Mouse (Mus musculus) heart, embryonic 15.5 days (tissue): Measurements from ENCODE around the gene Neu4. TPM values are rescaled to one million over a fixed set of nuclear protein-coding genes. Genes with fewer than 3 reads are reported as not detected.
"Not testable (repeated sequence)": the region's sequence is repeated elsewhere in the genome, so short reads cannot be mapped to it uniquely, and the experiment has no call there.

Experiments
- ATAC-seq: fragments of 200-750 bp; cut with Nextera tagmentation; replicated peaks from 2 replicates; pipeline ENCODE4 v1.8.0; 2017; ENCODE audit warnings: low read depth, moderate TSS enrichment; ENCODE audit not compliant: insufficient number of reproducible peaks, insufficient read depth, low FRiP score
- H3K27ac ChIP-seq: fragments of 300-500 bp; sonication (generic); 2 replicates; pipeline ENCODE4 v1.5.1; 2015; ENCODE audit warnings: mild to moderate bottlenecking, inconsistent platforms
- H3K27me3 ChIP-seq: fragments of 300-500 bp; sonication (generic); 2 replicates; pipeline ENCODE4 v1.6.1; 2015; ENCODE audit warnings: inconsistent platforms
- H3K36me3 ChIP-seq: fragments of 300-500 bp; sonication (generic); 2 replicates; pipeline ENCODE4 v1.6.1; 2015; ENCODE audit warnings: mild to moderate bottlenecking, inconsistent platforms
- H3K4me1 ChIP-seq: fragments of 300-500 bp; sonication (generic); replicated peaks from 2 replicates; pipeline ENCODE4 v1.6.1; 2015; ENCODE audit warnings: inconsistent platforms
- H3K4me2 ChIP-seq: fragments of 300-500 bp; sonication (generic); 2 replicates; pipeline ENCODE4 v1.6.1; 2015; ENCODE audit warnings: inconsistent platforms, mild to moderate bottlenecking, moderate library complexity
- H3K4me3 ChIP-seq: fragments of 300-500 bp; sonication (generic); 2 replicates; pipeline ENCODE4 v1.5.1; 2015; ENCODE audit warnings: mild to moderate bottlenecking, inconsistent platforms
- H3K9ac ChIP-seq: fragments of 300-500 bp; sonication (generic); 2 replicates; pipeline ENCODE4 v1.6.1; 2015; ENCODE audit warnings: mild to moderate bottlenecking, inconsistent platforms
- H3K9me3 ChIP-seq: fragments of 300-500 bp; sonication (generic); replicated peaks from 2 replicates; pipeline ENCODE4 v1.6.1; 2016; ENCODE audit warnings: inconsistent platforms
- WGBS: fragments of 180-500 bp; shearing (Covaris S2); methylation state at CpG from one replicate; pipeline ENCODE4 v1.1.7; 2015; ENCODE audit warnings: mixed read lengths; 5-methylcytosine and 5-hydroxymethylcytosine counted together
- polyA plus RNA-seq: library from polyadenylated mRNA; unstranded; fragments of >200 nt; fragmentation: Nextera tagmentation; extraction: Ambion mirVana; gene quantifications from 2 replicates; pipeline ENCODE4 v1.2.1, GENCODE M21; 2015

Neu4 gene
- not detected in 2 replicates for polyA plus RNA-seq

DNA sequence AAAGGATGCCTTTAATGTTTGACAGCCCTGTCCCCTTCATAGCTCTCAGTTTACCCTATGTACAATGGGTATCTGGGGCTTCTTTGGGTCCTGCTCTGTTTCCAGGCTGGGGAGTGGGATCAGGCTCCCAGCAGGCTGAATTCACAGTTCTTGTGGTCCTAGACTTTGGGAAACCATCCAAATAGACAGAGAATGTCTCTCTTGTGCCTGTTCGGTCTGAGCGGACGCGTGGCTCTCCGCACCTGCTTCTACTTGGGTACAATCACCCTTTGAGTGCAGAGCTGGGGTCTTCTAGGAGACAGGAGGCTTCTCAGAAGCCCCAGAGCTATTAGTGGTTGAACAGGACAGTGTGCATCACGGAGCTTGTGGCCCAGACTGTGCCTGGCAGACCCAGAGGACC lies at the start of gene Neu4:
TSS of gene Neu4 (plus strand) at position 301 of the 400 bp plus-strand sequence.
- 78% methylated on average over 6 of the region's 6 CpGs for WGBS

DNA sequence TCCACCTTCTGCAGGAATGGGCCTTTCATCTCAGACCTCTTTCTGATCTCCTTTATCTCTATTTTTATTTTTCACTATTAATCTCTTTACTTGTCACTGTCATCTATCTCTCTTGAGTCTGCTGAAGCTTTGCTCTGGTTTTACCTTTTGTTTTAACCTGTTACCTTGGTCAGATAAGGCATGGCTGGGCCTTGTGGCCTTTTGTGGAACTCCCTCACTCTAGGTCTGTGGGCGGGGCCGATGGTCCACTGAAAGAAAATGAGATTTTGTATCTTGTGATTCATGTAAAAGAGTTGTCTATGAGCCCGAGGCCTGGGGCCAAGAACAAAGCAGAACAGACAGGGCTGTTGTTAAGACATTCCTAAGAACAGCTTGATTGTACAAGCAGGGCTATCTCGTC lies 49.5 kb upstream of the Neu4 start:
- not testable (repeated sequence) for H3K4me2 ChIP-seq, H3K27me3 ChIP-seq, H3K9me3 ChIP-seq, ATAC-seq, H3K36me3 ChIP-seq, H3K9ac ChIP-seq, H3K27ac ChIP-seq, H3K4me3 ChIP-seq, H3K4me1 ChIP-seq
- no CpG with 5 or more reads among the region's 4 CpGs for WGBS

More for the DNA sequence above, at the start of gene Neu4:
- no peaks in the 10 kb centered on the region for H3K36me3 ChIP-seq
- no peak within 1 kb of the TSS for H3K4me2 ChIP-seq
- H3K4me1 ChIP-seq: no peaks in the 10 kb centered on the region
- H3K4me3 ChIP-seq: no peak within 1 kb of the TSS
- no peak within 1 kb of the TSS for H3K9ac ChIP-seq
- H3K27me3 ChIP-seq: no peaks in the 10 kb centered on the region
- H3K27ac ChIP-seq: no peak within 1 kb of the TSS
- H3K9me3 ChIP-seq: no peaks in the 10 kb centered on the region
- no peak for ATAC-seq

DNA sequence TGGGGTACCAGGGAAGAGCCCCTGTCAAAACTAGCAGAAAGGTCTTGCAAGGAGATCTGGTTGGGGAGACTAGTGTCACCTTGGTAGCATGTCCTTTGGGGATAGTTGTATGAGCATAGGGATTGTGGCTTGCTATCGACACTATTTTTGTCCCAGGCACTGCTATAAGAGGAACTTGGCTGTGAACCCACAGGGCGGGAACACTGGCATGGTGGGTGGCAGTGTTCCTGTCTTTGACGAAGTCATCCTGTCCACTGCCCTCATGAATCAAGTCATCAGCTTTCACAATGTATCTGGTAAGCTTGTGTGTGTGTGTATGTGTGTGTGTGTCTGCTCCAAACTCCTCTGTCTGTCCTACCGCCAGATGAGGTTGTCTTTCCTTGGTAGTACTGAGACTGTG lies 44.5 kb upstream of the Neu4 start:
- not testable (repeated sequence) for H3K36me3 ChIP-seq

DNA sequence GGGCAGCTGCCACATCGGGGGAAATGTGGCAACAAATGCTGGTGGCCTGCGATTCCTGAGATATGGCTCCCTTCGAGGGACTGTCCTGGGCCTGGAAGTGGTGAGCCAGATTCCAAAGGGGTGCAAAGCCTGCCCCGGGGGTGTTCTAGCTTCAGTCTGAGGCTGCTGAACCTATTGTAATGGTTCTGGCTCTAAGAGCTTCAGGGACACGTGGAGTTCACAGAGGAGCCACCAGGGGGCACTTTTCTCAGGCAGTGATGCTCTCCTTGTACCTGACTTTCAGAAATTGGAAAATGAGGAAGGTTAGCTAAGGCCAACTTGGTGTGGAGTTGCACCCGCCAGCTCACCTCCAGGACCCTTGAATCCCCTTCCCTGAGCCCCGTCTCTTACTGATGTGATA lies 42.0 kb upstream of the Neu4 start:
- H3K27ac ChIP-seq, H3K36me3 ChIP-seq, H3K9ac ChIP-seq, H3K9me3 ChIP-seq, ATAC-seq, H3K4me2 ChIP-seq, H3K4me1 ChIP-seq, H3K27me3 ChIP-seq, H3K4me3 ChIP-seq: not testable (repeated sequence)
- no CpG with 5 or more reads among the region's 7 CpGs for WGBS

More for the DNA sequence above, 44.5 kb upstream of the Neu4 start:
- not testable (repeated sequence) for H3K27ac ChIP-seq, H3K4me1 ChIP-seq, H3K4me3 ChIP-seq, H3K27me3 ChIP-seq, H3K9me3 ChIP-seq, H3K4me2 ChIP-seq, H3K9ac ChIP-seq, ATAC-seq
- WGBS: 22% methylated on average over 2 of the region's 4 CpGs

DNA sequence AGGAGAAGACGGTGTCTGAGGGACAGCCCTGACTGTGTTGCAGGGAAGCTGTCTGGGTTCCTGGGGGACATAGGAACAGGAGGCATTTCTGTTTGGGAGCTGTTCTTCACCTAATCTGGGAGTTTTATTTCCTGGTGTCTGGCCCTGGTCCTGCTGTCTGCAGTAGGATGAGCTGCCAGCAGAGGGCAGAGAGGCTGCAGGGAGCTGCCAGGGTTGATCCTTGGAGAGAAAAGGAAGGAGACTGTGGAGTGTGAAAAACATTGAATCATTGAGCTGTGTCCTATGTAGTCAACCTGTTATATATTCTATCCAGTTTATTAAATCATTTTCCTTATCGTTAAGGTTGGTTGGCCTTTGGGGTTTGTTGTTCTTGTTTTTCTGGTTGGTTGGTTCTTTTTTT lies 39.3 kb upstream of the Neu4 start:
- ATAC-seq, H3K27ac ChIP-seq, H3K9ac ChIP-seq, H3K4me1 ChIP-seq, H3K36me3 ChIP-seq, H3K27me3 ChIP-seq, H3K4me2 ChIP-seq, H3K4me3 ChIP-seq, H3K9me3 ChIP-seq: not testable (repeated sequence)
- WGBS: no CpG with 5 or more reads among the region's 2 CpGs

DNA sequence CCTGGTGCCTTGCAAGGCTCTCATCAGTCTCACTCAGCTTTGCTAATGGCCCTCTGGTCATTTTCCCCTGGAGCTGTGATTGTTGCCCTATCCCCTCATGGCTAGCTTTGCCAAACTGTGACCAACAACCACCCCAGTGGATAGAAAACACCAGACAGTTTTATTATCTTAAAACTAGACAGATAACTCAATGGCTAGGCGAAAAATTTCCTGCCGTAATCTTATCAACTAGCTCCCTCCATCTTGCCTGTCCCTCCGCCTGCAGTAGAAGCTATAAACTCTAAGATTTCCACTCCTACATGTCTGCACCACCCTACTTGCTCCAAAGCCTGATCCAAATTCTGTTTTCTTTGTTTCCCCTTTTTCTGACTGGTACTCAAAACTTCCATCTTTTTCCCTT lies 34.1 kb upstream of the Neu4 start:
- no peak overlapping the region for H3K9ac ChIP-seq
- no peaks in the 10 kb centered on the region for H3K27me3 ChIP-seq
- H3K27ac ChIP-seq: no peak overlapping the region
- WGBS: 44% methylated on average over 3 of the region's 3 CpGs
- H3K4me1 ChIP-seq: no peaks in the 10 kb centered on the region
- no peaks in the 10 kb centered on the region for H3K36me3 ChIP-seq
- ATAC-seq: no peak
- no peaks in the 10 kb centered on the region for H3K9me3 ChIP-seq
- no peak overlapping the region for H3K4me2 ChIP-seq
- no peak overlapping the region for H3K4me3 ChIP-seq

DNA sequence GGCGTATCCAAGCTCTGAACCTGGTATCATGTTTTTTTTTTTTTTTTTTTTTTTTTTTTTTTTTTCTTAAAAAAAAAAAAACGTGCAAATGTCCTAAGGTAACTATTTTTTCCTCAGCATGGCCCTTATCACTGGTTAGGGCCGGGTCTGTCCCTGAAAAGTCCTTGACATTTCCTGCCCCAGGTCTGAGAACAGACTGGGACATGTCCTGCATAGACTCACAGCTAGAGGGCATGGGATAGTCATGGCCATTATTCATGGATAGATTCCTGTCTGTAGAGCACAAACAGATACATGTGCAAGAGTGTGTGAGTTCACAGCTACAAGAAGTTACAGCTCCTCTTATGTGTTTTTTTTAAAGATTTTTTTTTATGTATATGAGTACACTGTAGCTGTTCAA lies 31.5 kb upstream of the Neu4 start:
- Histone ChIP-seq H3K4me1 (no peaks in the 10 kb centered on the region), H3K9me3 (no peaks in the 10 kb centered on the region), H3K4me3 (no peak overlapping the region), H3K27ac (no peak overlapping the region), H3K36me3 (no peaks in the 10 kb centered on the region), H3K27me3 (no peaks in the 10 kb centered on the region), H3K9ac (no peak overlapping the region), H3K4me2 (no peak overlapping the region)
- no peak for ATAC-seq
- WGBS: 42% methylated on average over 3 of the region's 3 CpGs

DNA sequence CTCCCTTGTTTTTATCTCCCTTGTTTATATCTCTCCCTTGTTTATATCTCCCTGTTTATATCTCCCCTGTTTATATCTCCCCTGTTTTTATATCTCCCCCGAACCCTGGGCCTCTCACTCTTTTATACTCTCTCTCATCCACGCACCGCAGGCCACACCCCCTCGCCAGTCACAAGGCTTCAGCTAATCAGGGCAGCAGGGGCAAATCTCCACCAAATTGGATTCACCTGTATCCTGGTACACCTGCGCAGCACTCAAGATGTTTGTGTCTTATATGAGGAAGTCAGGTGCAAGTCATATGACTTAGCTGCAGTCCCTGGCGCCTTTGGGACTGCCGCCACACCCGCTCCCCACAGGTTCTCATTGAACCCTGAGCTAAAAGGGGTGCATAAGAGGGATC lies 30.0 kb upstream of the Neu4 start, which contains the start of gene Gal3st2c:
TSS of gene Gal3st2c (plus strand) at position 301 of the 400 bp plus-strand sequence.
- not testable (repeated sequence) for H3K4me3 ChIP-seq, H3K9me3 ChIP-seq, H3K27me3 ChIP-seq, H3K4me2 ChIP-seq, H3K9ac ChIP-seq, H3K36me3 ChIP-seq, H3K27ac ChIP-seq, ATAC-seq, H3K4me1 ChIP-seq
- 80% methylated on average over 7 of the region's 8 CpGs for whole genome bisulfite sequencing

DNA sequence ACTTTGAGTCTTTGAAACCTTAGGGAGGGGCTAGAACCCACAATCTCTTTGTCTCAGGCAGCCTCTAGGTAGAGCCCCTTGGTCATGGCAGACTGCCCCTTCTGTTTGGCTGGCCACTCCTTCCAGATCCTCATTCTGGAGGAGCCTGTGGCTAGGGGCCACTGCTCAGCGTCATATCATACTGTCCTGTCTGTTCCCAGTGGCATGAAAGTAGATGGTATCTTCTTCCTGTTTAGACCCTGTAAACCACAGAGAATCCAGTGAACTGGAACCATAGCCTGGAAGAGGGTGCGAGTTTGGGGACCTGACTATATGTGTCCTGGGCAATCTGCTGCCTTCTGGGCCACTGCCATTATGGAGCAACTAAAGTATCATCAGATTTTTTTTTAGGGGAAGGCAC lies 29.2 kb upstream of the Neu4 start:
- not testable (repeated sequence) for H3K4me1 ChIP-seq, ATAC-seq, H3K27me3 ChIP-seq, H3K9me3 ChIP-seq, H3K27ac ChIP-seq, H3K4me2 ChIP-seq, H3K9ac ChIP-seq, H3K36me3 ChIP-seq, H3K4me3 ChIP-seq
- 71% methylated on average over 2 of the region's 2 CpGs for WGBS

DNA sequence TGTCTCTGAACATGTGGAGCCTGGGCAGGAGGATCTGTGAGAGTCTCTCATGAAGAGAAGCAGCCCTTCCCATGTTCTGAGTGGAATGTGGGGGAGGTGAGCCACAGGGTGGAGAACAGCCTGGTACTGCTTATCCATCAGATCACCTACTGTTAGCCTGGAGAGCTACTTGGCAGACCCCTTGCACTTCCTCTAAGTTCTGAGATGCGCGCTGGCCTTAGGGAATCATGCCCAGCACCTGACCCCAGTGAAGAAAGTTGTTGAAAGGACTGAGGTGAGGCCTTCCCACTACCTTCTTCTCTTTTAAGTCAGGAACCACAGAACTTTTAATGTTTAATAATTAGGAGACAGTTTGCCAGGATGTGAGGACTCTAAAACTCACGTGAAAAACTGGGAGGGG lies 28.8 kb upstream of the Neu4 start:
- not testable (repeated sequence) for H3K9me3 ChIP-seq, H3K27ac ChIP-seq, H3K4me2 ChIP-seq, H3K36me3 ChIP-seq, H3K9ac ChIP-seq, H3K4me1 ChIP-seq, H3K27me3 ChIP-seq, H3K4me3 ChIP-seq
- 73% methylated on average over 3 of the region's 3 CpGs for WGBS
- ATAC-seq: 0 out of 2 replicates have a peak, but pooled peaks have one; percentile 20

DNA sequence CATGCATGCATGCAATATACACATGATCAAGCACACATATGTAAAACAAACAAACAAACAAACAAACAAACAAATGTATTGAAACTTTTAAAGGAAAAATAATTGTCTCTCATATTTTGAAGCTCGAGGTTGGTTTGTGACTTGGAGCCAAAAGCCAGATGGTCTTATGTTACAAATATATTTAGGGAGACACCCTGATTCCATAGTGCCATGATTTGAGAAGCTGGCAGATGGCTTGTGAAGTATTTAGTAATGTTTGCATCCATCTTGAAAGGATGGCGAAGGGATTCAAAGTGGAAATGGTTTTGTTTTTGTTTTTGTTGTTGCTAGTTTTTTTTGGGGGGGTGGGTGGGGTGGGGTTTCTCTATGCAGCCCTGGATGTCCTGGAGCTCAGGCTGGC lies 19.2 kb upstream of the Neu4 start:
- Histone ChIP-seq H3K27me3 (no peaks in the 10 kb centered on the region), H3K4me3 (no peak overlapping the region), H3K4me1 (no peaks in the 10 kb centered on the region), H3K4me2 (no peak overlapping the region), H3K9ac (no peak overlapping the region), H3K9me3 (no peaks in the 10 kb centered on the region), H3K27ac (no peak overlapping the region), H3K36me3 (no peaks in the 10 kb centered on the region)
- ATAC-seq: no peak
- WGBS: 77% methylated on average over 2 of the region's 2 CpGs

DNA sequence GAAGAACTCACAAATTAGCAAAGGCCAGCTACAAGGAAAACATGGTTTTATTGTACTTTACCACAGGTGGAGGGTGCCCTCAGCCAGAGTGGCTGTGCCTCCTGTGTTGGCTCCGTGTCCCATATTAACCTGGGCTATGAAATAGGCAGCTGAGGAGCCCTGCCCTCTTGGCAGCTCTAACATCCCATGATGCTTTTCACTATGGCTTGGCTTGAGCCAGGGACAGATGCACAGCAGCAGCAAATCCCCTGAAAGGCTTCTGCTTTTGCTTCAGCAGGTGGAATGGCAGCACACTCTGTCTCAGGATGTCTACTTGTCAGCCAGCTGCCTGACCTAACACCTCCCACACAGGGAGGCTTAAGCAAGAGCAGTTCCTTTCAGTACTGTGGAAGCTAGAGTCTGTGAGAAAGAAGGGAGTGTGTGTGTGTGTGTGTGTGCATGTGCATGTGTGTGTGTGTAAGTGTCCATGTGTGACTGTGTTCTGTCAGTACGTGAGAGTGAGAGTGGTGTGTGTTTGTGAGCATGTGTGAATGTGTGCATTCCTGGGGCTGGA lies 14.2 kb upstream of the Neu4 start:
- H3K27me3 ChIP-seq, H3K27ac ChIP-seq, H3K4me3 ChIP-seq, H3K9me3 ChIP-seq, H3K4me2 ChIP-seq, ATAC-seq, H3K4me1 ChIP-seq, H3K9ac ChIP-seq, H3K36me3 ChIP-seq: not testable (repeated sequence)
- 52% methylated on average over 2 of the region's 2 CpGs for WGBS
